ENCODE assay signal across 9 mouse cellular contexts in genomic region chr4:150283335-150283638, GRCm38 (mm10). TPM values are rescaled to one million over a fixed set of nuclear protein-coding genes. Genes with fewer than 3 reads are reported as not detected.
DNase-seq lines count a peak whose midpoint lies in the region; ATAC-seq and TF ChIP-seq lines count a peak whose summit lies in the region.
"Had no signal": no experiment of that assay in that cellular context is flagged by ENCODE, and none has a peak within 500 bp of the region (broad histone marks: within the 10 kb centered on the region; RNA-seq: fewer than 3 reads in every experiment).

No protein-coding gene starts in this region.

- peaks cover 27% of the 10 kb centered on the region for H3K4me1 ChIP-seq in heart, embryonic 12.5 days (replicated peaks)
- H3K4me1 ChIP-seq in CH12.LX (ENCODE audit: control insufficient read depth in 1 of 2, insufficient read depth in 2 of 2), result peaks cover 2 to 18% of the 10 kb centered on the region in 2 experiments; a peak in 3 of 4 replicates
- peaks cover 17% of the 10 kb centered on the region for H3K4me1 ChIP-seq in embryonic fibroblast, embryonic 13.5 days (ENCODE audit: control insufficient read depth, insufficient read depth, low read length)
- peaks cover 33% of the 10 kb centered on the region for H3K4me1 ChIP-seq in liver, embryonic 12.5 days

- H3K4me3 ChIP-seq in heart, embryonic 12.5 days, result peak overlapping the region; percentile 99
- peak overlapping the region; percentile 37 to 91 (median 72) for H3K4me3 ChIP-seq in CH12.LX (replicated peaks in 1 of 3; ENCODE audit: low read depth in 2 of 3, low read length in 2 of 3, poor library complexity in 1 of 3)
- H3K4me3 ChIP-seq in embryonic fibroblast, embryonic 13.5 days (ENCODE audit: insufficient read depth, low read length), result peak overlapping the region; percentile 52
- peak overlapping the region; percentile 89 for H3K4me3 ChIP-seq in liver, embryonic 12.5 days

- no peaks in the 10 kb centered on the region for H3K27me3 ChIP-seq in heart, embryonic 12.5 days (replicated peaks)
- H3K27me3 ChIP-seq in CH12.LX (replicated peaks), result no peaks in the 10 kb centered on the region
- no peaks in the 10 kb centered on the region for H3K27me3 ChIP-seq in liver, embryonic 12.5 days (replicated peaks)
- H3K27me3 ChIP-seq: Patski had no signal

- peak overlapping the region; percentile 73 for H3K27ac ChIP-seq in heart, embryonic 12.5 days (ENCODE audit: poor library complexity, severe bottlenecking)
- no peak overlapping the region for H3K27ac ChIP-seq in CH12.LX (ENCODE audit: insufficient read depth, low read depth)
- H3K27ac ChIP-seq in embryonic fibroblast, embryonic 13.5 days (ENCODE audit: insufficient read depth, low read length), result 0 out of 2 replicates have a peak overlapping the region, but pooled peaks have one; percentile 3
- H3K27ac ChIP-seq in liver, embryonic 12.5 days, result peak overlapping the region; percentile 56

- H3K9ac ChIP-seq in heart, embryonic 12.5 days, result peak overlapping the region; percentile 67
- peak overlapping the region; percentile 50 for H3K9ac ChIP-seq in CH12.LX (ENCODE audit: insufficient read depth, low read depth)
- 0 out of 2 replicates have a peak overlapping the region, but pooled peaks have one; percentile 35 for H3K9ac ChIP-seq in liver, embryonic 12.5 days

- no peak for TF ChIP-seq POLR2A in CH12.LX (IDR thresholded peaks at IDR 0.05; ENCODE audit: low read depth, low read length)
- TF ChIP-seq POLR2A in embryonic fibroblast, embryonic 13.5 days (IDR thresholded peaks at IDR 0.05; ENCODE audit: low read depth, low read length), result no peak; the same call in 1 of the 2 replicates

- H3K9me3 ChIP-seq in heart, embryonic 12.5 days (replicated peaks), result no peaks in the 10 kb centered on the region
- H3K9me3 ChIP-seq in CH12.LX (replicated peaks; ENCODE audit: low read length), result no peaks in the 10 kb centered on the region
- no peaks in the 10 kb centered on the region for H3K9me3 ChIP-seq in liver, embryonic 12.5 days (replicated peaks)

- DNase-seq in heart, postnatal 25 days (ENCODE audit: low spot score), result no peak
- peak; percentile 18 for DNase-seq in CH12.LX (ENCODE audit: extremely low read depth)
- no peak for DNase-seq in thymus, postnatal 36 days
- DNase-seq in adrenal gland, postnatal 10 days, result no peak
- DNase-seq in urinary bladder, postnatal 10 days (ENCODE audit: low spot score), result no peak

- TF ChIP-seq RAD21 in CH12.LX (IDR thresholded peaks at IDR 0.05; ENCODE audit: low read depth, low read length), result no peak

- peak overlapping the region; percentile 76 for H3K4me2 ChIP-seq in heart, embryonic 12.5 days
- H3K4me2 ChIP-seq in CH12.LX (ENCODE audit: insufficient read depth, low read depth, poor library complexity, severe bottlenecking), result peak overlapping the region; percentile 89
- peak overlapping the region; percentile 90 for H3K4me2 ChIP-seq in liver, embryonic 12.5 days

- no peak for ATAC-seq in heart, embryonic 12.5 days (ENCODE audit: insufficient number of reproducible peaks, low FRiP score)
- no peak for ATAC-seq in liver, embryonic 12.5 days
- ATAC-seq: Patski had no signal

- TF ChIP-seq CTCF in CH12.LX (conservative IDR thresholded peaks at IDR 0.05 in 1 of 2, IDR thresholded peaks at IDR 0.05 in 1 of 2; ENCODE audit: low read depth in 2 of 2, low read length in 2 of 2), result no peak
- TF ChIP-seq CTCF in embryonic fibroblast, embryonic 13.5 days (IDR thresholded peaks at IDR 0.05; ENCODE audit: borderline replicate concordance, insufficient read depth, low read length), result no peak

- peaks cover 23% of the 10 kb centered on the region for H3K79me2 ChIP-seq in CH12.LX (replicated peaks; ENCODE audit: control insufficient read depth, extremely low read depth, insufficient read depth, poor library complexity, severe bottlenecking)

- 20% methylated on average over 2 of the region's 2 CpGs for WGBS in heart, embryonic 12.5 days
- WGBS in liver, embryonic 12.5 days (ENCODE audit: insufficient replicate concordance), result 36% methylated on average over 2 of the region's 2 CpGs

- dilution Hi-C loops in CH12.LX (cut with MboI; ENCODE audit: extremely low pct_ligation_motif_present, extremely low pct_unique_long_range_greater_than_20kb, low sequenced_read_pairs), result no loop called here

- no peaks in the 10 kb centered on the region for H3K36me3 ChIP-seq in heart, embryonic 12.5 days
- H3K36me3 ChIP-seq in CH12.LX (replicated peaks in 1 of 2; ENCODE audit: control insufficient read depth in 1 of 2, insufficient read depth in 1 of 2, low read length in 1 of 2), result no peaks in the 10 kb centered on the region
- no peaks in the 10 kb centered on the region for H3K36me3 ChIP-seq in liver, embryonic 12.5 days

- in situ Hi-C loops in CH12.LX (cut with MboI; ENCODE audit: low pct_ligation_motif_present, low pct_unique_long_range_greater_than_20kb, low sequenced_read_pairs), result no loop called here

- intact Hi-C loops in heart, postnatal 25 days (cut with DNase I), result loop anchor here (5.0 kb wide), 1 partner anchor 44 kb away; no protein-coding TSS in a partner anchor

- TF ChIP-seq EP300 in CH12.LX (IDR thresholded peaks at IDR 0.05; ENCODE audit: low read length), result no peak

TF ChIP-seq in CH12.LX, 34 proteins besides CTCF, POLR2A, EP300 and RAD21:
- TF ChIP-seq MAZ (IDR thresholded peaks at IDR 0.05; ENCODE audit: low read depth, low read length), result no peak
- TF ChIP-seq ZNF384 (IDR thresholded peaks at IDR 0.05; ENCODE audit: low read depth, low read length), result peak; percentile 82
- TF ChIP-seq SMC3 (IDR thresholded peaks at IDR 0.05; ENCODE audit: low read depth, low read length), result no peak

RNA-seq across cellular contexts. Expression of gene Rere, which starts 1.8 kb away (rescaled TPM):
- 29.5 and 37.9 TPM in 2 replicates for polyA plus RNA-seq in heart, embryonic 12.5 days (2016; fragmentation: Nextera tagmentation; extraction: Ambion mirVana)
- 10 to 100 TPM; 37.8 to 51.5 TPM for total RNA-seq in heart, postnatal 25 days (2021)
- 8.2 and 8.7 TPM in 2 replicates for total RNA-seq in CH12.LX (2012; rRNA removed)
- 3.1 and 3.4 TPM in 2 replicates for total RNA-seq in CH12.LX (2014; rRNA removed)
- polyA plus RNA-seq in CH12.LX (2012; ENCODE audit: insufficient read length, low read depth), result 28.2 and 36.5 TPM in 2 replicates
- polyA plus RNA-seq in embryonic fibroblast, embryonic 13.5 days (2011; ENCODE audit: insufficient read length, low read depth, missing spikeins), result 47.2 and 59.0 TPM in 2 replicates
- polyA plus RNA-seq in liver, embryonic 12.5 days (2016; fragmentation: Nextera tagmentation; extraction: Ambion mirVana), result 11.6 and 12.8 TPM in 2 replicates
- 100 to 1,000 TPM in 1 of 2 experiments, 10 to 100 TPM in 1; 85.3 to 118 TPM for total RNA-seq in adrenal gland, postnatal 10 days (2021)

RNA-seq across cellular contexts. Expression of gene Eno1, which starts 46.8 kb away (rescaled TPM):
- 2,142 and 2,173 TPM in 2 replicates for polyA plus RNA-seq in heart, embryonic 12.5 days (2016; fragmentation: Nextera tagmentation; extraction: Ambion mirVana)
- 100 to 1,000 TPM; 119 to 136 TPM for total RNA-seq in heart, postnatal 25 days (2021)
- 1,210 and 1,985 TPM in 2 replicates for total RNA-seq in CH12.LX (2012; rRNA removed)
- total RNA-seq in CH12.LX (2014; rRNA removed), result 903 and 1,109 TPM in 2 replicates
- 1,272 and 1,619 TPM in 2 replicates for polyA plus RNA-seq in CH12.LX (2012; ENCODE audit: insufficient read length, low read depth)
- 672 and 858 TPM in 2 replicates for polyA plus RNA-seq in embryonic fibroblast, embryonic 13.5 days (2011; ENCODE audit: insufficient read length, low read depth, missing spikeins)
- 1,241 and 1,342 TPM in 2 replicates for polyA plus RNA-seq in liver, embryonic 12.5 days (2016; fragmentation: Nextera tagmentation; extraction: Ambion mirVana)
- total RNA-seq in adrenal gland, postnatal 10 days (2021), result 100 to 1,000 TPM; 442 to 474 TPM
